Mouse (Mus musculus) bone marrow macrophage, adult 2 months (primary cell): ENCODE results near the gene Dzip1l.

ENCODE experiments used
- CTCF ChIP-seq: IDR thresholded peaks from 2 replicates; pipeline ENCODE4 v1.5.1; 2012; ENCODE audit warnings: low read depth, mild to moderate bottlenecking, low read length, moderate library complexity
- POLR2A ChIP-seq: IDR thresholded peaks from 2 replicates; pipeline ENCODE4 v1.6.1; 2012; ENCODE audit warnings: mild to moderate bottlenecking, low read depth, low read length, borderline replicate concordance

DNA sequence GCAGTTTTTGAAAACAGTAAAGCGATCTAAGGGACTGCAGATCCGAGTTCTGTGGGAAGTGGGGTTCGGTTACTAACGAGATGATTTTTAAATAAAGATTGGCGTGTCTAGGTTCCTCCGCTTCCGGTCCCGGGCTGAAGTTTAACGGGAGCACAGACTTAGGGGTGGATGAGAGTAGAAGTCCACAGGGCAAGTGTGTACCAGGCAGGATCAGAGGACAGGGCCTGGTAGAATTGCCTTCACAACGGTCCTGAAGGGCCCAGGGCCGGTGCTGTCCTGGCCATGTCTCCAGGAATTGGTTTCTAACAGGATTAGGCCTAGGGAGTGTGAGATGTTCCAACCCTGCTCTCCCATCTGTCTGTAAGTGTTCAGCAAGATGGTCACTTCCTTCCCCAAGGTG is 775 bp downstream of the Dzip1l start:
- no peak for TF ChIP-seq CTCF
- no peak for TF ChIP-seq POLR2A
